Mouse (Mus musculus) cerebellum, adult 18-20 months (tissue): ENCODE data around the gene Dmbx1.
A peak's percentile ranks its signal among the peaks of the same experiment; 100 is the strongest.

Experiments used
- DNase-seq, 2 experiments: peaks; one replicate each; pipeline ENCODE4 v3.0.0; 2021

The Dmbx1 gene

DNA sequence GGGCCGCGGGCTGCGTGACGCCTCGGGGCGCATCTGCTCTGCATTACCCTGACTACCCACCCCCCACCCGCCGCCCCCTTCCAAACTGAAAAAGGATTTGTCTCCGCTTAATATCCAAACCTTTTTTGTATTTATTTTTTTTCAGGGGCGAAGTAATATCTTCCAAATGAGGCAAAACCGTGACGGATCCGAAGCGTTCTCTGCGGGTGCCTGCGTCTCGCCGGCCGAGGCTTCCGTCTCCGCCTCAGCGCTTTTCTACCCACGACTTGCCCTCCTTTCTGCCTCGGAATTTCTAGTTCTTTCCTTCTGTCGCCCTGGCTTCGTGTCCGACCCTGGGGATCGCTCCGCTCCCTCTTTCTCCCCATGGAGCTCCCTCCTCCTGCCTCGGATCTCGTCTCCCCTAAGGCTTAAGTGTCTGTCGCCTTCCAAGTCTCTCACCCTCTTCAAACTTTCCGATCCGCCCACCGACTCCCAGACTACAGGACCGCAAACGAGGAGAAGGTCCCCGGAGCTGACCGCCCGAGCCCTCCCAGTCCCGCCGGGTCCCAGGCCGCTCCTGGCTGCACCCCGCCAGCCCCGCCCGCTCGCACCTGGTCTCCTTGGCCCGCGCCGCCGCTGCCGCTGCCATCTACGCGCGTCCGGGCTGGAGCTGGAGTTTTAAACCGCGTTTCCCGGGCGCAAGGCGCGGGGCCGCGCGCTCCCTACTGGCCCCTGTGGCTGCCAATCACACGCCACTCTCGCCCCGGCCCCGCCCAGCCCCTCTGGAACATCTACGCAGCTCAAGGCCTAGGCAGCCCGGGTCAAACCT is at the start of gene Dmbx1:
Dmbx1 (minus strand) TSS at position 632 of the 808 bp plus-strand sequence.
- DNase-seq = peak; percentile 21 to 32

DNA sequence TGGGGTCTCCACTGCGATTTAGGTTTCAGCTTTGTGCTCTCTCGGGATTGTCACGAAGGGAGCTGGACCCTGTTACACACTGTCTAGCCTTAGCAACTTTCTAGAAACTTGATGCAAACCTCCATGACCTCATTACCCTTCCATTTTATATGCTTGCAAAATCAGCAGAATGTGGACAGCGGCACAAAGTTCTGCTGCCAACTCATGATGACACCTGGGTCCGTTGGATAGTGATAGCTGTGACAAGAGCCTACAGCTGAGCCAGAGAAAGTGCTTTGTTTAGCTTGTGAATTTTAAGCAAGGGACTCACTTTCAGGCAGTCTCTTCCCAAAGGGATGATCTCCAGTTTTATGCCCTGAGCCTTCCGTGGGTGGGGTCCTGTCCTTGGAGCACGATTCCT is 49.7 kb upstream of the Dmbx1 start:
- no peak for DNase-seq

DNA sequence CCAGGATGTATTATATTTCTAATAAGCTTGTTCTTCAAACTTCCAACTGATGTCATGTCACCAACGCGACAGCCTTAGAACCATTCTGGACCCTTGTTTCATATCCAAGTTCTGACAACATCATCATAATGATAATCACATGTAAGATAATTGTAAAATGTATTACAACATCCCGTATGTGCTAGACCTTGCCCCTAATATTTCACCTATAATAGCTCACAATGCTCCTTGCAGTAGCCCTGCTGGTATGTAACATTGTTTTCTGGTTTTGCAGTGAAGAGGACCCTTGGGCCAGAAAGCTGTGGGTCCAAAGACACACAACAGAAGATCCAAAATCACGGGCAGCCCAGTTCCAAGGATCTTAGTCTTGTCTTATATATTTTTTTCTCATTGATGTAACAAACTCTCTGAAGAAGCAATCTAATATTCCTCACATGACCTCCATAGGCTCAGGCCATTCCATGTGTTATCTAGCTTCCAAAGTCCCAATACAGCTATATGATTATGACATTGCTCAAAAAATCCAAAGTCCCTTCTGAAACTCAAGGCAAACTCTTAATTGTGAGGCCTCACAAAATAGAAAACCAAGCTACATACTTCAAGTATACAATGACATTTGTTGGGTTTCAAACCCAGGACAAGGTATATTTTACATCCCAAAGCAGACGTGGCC is 48.3 kb upstream of the Dmbx1 start:
- no peak for DNase-seq

DNA sequence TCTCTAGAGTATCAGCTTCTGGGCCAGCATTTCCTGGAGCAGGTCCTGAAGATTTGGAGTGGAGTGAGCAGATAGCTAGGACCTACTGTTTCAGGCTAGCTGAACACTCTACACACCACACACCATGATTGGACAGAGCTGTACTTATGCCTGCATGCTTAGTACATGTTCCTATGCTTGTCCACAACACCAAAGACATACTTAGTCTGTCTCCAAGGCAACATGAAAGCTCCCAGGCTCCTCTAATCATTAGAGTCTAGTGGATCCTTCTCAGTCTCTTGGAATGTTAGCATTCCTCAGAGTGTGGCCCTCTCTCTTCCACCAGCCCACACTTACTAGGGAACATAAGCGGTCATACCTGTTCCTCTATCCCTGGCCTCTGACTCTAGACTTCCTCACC is 47.7 kb upstream of the Dmbx1 start:
- no peak for DNase-seq

DNA sequence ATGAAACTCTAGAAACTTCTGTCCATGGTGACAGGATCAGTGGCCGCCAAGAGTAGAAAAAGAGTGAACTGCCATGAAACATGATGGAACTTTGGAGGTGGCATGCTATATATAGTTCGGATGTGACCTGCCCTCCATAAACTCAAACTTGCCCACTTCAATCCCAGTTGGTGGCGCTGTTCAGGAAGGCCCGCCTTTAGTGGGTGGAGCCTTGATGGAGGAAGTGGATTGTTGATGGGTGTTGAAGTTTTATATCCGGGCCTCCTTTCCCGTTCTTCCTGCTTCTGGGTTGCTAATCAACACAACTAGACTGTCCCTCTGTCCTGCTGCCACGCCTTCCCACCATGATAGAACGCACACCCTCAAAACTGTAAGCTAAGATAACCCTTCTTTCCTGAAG is 45.2 kb upstream of the Dmbx1 start:
- DNase-seq = no peak

DNA sequence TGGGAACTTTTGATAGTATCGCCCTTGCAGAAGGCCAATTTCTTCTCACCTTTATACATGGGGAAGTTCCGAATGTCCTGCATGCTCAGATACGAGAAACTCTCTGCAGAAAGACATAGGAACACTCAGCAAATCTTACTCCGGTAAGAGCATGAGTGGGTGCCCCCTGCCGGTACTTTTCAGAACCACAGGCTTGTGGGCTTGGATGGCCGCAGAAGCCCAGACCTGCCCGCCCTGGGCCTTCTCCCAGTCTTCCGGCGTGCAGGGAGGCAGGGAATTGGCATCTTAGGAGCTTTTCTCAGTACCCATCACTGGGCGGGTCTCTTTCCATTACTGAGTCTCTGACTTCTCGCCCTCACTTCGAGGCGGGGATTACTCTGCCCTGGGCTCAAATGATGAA is 44.4 kb upstream of the Dmbx1 start:
- peak; percentile 87 to 89 for DNase-seq

DNA sequence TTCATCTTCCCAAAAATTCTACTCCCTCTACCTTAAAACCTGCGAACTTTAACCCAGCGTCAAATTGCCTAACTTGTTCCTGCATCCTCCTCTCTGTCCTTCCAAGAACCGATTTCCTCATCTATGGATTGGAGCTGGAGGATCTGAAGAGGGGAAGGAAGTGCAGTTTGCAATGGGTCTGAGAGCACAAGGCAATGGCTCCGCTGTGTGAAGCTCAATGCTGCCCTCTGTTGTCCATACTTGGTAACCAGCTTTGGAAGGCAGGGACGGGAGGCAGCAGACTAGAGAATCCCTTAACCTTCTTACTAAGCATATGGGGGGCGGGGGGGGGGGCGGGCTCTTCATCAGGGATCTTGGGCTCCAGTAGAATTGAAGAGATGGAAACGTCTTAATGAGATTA is 41.0 kb upstream of the Dmbx1 start:
- DNase-seq = peak; percentile 67 to 76

DNA sequence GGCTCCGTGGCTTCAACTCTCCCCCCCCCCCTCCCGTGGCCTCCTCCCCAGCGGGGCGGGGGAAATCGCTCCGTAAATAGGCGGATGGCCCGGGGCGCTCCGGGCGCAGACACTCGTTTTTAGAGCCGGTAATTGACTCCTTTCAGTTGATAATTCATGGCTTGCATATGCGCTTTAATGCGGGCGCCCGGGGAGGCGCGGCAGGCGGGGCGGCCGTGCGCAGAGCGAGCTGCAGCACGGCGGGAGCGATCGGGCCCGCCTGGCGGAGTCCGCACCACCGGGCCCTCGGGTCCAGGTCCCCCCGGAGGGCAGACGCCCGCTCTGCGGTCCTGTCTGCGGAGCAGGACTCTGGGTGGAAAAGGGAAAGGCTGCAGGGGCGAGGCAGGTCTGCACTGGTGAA is 39.7 kb upstream of the Dmbx1 start:
- DNase-seq = no peak

DNA sequence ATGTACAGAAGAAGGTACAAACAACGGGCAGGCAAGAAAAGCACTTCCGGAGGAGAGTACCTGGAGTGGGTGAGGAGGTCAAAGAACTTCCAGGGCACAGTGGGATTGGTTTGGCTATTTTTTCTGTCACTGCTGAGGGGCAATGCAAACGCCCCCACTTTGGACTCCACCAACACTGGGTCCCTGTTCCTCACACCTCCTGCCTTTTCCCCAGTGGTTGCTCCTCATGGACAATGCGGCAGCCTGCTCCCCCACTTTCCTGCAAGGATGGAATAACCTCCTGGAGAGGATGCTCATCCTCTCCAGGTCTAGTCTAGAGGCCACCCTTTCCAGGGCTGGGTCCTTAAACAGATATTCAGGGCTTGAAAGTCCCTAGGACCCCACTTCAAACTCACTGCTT is 39.2 kb upstream of the Dmbx1 start:
- no peak for DNase-seq

DNA sequence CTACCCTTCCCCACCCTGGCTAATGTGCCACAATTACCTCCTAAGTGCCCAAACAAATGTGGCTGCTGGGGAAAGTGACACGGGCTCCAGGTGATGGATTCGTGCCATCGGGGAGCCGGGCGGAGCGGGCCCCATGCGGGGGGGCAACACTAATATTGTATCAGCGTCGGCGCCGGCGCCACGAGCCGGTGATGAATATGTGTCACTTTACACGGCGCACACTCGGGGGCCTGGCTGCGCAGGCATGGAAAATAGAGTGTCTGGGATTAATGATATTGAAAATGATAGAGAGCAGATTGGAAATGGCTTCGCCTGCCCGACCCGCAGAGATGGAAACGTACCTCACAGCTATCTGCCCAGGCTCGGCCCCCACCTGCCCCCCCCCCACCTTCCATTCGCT is 32.8 kb upstream of the Dmbx1 start:
- no peak for DNase-seq

DNA sequence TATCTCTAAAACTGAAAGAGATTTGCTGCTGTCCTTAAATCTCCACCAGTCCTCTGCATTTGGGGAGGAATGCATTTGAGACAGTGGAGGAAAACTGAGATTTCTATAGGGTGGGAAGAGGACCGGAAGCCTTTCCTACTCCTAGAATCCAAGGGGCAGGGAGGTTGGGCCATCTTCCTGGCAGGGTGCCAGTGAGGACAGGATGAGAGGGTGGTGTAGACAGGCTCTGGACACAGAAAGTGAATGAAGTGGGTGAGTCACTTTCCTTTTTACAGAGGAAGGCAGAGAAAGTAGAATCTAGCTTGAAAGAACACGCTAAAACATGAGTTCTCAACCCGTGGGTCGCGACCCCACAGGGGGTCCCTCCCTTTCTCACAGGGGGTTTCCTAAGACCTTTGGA is 24.7 kb upstream of the Dmbx1 start:
- no peak for DNase-seq

DNA sequence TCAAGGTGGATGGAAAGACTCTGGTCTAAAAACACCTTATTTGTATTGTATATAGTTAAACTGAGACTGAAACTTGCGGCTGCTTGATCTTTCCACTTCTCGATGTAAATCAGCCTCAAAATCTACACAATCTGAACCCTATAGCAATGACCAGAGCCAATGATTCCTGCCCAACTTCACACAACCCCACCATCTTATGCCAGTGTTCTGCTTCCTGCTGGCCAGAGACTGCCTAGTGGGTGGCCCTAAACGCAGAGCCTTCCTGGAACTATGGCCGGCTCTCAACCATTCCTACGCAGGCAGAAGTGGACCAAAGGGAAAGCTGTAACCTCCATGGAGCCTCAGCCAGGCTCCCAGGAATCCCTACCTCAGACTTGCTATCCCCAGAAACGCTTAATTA is 24.0 kb upstream of the Dmbx1 start:
- no peak for DNase-seq

DNA sequence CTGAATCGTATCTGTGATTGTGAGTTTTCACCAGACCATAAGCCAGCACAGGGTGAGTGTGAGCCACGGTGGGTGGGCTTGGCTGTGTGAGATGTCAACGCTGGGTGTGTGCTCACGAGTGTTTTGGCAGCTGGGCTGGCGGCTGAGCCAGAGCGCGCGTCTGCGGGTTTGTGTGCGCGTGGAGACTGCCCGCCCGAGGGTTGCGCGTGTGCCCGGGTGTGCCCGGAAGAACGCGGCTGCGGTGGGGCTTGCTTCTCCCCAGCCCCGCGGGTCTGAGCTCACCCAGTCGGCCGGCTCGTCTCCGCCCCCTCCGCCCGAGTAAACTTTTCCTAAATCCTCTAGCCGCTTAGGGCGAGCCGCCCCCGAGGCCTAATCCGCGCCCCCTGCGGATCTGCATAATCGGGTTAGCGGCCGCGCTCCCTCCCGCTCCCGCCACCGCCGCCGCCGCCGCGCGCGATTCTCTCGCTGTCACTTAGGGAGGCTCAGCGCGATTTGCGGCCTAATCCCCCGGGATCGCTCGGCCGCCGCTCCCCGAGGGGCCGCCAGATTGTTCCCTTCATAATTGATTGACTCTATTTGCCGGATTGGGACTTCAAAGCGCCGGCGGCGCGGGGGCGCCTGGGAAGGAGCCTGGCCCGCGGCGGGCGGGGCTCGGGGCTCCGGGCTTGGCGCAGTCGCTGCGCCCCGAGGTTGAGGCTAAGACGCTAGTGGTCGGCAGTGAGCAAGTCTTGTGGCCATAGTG is 23.1 kb upstream of the Dmbx1 start:
- DNase-seq = peak; percentile 8 to 38

DNA sequence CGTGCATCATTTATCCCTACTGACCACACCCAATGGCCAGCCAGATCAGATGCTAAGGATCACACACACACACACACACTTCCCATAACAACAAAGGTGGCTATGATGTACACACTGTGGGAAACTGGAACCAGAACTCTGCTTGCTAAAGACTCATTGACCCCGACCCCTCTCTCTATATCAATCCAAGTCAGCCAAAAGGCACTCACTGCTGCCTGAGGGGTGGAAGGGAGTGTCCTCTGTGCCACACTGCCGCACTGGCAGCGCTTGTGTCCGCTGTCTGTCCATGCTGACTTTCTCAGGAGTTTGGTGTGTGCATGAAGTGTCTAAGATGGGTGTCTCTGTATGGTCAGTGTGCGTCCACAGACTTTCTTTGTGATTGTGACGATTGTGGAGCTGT is 22.3 kb upstream of the Dmbx1 start:
- DNase-seq = no peak

DNA sequence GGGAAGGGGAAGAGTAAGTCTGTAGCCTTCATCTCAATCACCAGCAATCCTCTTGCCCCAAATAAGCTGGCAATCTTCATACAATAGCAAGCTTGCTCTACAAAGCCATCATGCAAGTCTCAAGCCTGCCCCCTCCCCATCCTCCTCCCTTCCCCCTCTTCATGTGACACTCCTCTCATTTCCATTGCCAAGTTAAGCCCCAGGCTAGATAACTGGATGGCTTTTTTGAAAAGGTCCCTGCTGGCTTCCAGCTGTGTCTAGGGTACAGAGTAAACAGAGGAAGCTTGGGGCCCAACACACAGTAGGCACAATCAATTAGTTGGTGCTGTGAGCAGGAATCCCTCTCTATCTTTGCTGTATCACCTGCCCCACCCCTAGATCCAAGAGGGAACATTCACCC is 19.8 kb upstream of the Dmbx1 start:
- DNase-seq = no peak

DNA sequence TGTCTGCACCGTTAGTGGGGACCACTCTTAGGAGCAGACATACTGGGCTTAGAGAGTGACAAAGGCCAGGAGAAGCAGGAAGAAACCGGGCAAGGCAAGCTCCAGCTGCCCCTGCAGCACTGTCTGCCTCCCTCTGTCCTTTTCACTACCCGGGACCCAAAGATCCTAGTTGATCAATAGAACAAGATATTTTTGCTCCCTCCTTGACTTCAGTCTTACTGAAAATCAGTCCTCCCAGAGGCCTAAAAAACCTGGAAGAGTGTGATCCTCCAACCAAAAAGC is 15.7 kb upstream of the Dmbx1 start:
- no peak for DNase-seq

DNA sequence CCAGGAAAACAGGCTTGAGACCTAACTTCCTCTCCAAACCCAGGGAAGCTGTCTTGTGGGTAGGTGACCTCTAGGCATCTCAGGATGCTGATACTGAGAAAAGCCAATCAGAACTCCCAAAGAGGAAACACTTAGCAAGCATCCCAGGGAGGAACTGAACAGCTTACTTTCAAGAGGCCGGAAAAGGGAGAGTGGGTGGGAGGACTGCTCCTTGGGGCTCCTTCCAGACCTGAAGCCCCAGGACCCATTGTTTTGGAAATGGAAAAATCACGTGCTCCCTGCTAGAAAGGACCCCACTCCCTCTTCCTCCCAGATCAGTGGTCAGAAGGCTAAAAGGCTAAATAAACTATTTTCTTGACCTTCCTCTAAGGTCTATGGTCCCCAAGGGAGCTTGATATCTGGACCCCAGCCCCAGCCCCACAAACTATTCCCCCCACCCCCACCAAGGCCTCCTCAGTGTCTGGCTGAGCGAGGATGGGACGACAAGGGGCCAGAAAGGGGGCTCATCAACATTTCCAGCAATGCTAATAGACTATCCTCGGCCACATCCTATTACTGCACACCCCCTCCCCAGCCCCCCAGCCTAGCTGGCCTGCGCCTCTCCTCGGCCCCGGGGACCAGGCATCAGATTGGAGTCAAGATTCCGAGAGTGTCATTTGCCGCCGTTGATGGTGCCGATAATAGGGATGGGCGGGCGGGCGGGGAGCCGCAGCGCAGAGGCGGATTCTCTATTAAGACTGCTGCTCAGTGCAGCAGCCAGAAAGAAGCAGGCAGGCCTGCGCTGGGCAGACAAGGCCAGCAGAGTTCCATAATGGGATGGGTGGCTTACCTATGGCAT is 15.1 kb upstream of the Dmbx1 start:
- DNase-seq = no peak

DNA sequence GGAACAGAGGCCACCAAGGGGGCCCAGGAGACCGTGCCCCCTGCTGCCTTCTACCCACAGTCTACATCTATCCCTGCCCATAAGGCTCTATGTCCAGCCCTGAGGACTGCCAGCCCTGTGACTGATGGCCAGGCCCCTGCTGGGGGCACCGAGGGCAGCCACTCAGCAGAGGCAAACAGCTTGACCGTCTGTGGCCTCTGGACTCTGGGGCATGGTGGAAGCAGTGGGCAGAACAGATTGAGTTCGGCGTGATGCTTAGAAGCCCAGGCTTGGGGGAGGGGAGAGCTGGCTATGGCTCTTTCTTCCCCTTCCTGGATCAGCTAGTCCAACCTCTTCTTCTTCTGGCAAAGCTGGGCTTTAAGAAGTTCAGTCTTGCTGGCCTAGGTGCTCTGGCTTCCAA is 13.8 kb upstream of the Dmbx1 start:
- DNase-seq = no peak

DNA sequence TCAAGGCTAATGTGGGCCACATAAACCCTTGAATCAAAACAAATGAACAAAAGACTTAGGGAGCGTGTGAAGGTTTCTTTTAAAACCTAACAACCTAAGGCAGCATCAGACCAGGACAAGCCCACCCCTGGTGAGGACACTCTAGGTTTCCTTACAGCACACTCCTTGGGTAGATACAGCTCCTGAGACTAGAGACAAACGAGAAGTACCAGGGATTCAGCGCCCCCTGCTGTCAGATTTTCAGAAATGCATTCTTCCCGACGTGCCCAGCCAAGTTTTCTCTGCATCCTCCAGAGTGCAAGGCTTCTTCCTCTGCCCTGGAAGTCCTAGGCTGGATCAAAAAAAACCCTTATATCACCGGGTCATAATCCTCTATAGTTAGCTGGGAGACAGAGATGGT is 13.0 kb upstream of the Dmbx1 start:
- DNase-seq = peak; percentile 33 to 51

DNA sequence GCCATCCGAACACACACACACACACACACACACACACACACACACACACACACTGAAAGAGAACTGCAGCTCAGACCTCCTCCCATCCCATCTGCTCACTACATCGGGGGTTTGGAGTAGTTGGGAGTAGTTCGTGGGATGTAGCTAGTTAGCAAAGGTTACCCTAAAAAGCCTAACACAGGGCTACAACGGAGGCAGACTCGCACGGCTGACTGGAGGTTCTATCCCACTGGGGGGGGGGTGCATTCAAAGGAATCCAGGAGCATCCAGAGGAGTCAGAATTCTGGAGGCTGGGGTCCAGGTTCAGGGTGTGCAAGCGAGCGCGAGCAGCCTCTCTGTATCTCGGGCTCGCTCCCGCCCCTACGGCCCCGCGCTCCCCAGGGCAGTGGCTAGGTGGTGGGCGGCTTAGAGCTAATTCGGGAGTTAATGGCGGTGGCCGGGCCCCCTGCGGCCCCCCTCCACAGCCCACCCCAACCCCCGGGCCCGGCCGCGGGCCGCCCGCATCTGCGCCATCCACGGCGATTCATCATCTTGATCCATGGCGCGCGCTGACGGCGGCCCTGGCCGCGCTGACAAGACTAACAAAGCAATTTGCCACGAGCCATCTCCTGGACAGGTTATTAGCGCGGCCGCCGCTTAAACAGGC is 4.1 kb upstream of the Dmbx1 start:
- no peak for DNase-seq

DNA sequence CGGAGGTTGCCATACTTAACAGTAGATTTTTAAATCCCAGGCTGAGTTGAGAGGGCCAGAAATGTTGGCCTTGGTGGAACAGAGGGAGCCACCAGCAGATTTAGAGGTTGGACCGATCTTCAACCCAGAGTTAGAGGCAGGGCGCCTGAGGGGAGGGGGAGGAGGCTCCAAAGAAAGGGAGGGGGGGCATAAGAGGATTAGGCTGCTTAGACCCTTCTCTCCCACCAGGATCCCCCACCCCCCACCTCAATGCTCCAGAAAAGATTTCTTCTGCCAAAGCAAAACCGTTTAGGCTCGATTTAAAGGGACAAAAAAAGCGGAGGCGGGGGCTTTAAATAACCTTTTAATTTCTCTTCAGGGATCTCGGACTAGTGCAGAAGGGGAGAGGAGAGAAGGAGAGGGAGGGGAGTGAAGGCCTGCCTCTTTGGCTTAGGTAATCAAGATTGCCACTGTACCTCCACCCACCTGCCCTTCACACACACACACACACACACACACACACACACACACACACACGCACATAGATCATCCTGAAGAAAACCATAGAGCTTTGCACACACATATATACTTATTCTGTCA is 1.6 kb upstream of the Dmbx1 start:
- no peak for DNase-seq

DNA sequence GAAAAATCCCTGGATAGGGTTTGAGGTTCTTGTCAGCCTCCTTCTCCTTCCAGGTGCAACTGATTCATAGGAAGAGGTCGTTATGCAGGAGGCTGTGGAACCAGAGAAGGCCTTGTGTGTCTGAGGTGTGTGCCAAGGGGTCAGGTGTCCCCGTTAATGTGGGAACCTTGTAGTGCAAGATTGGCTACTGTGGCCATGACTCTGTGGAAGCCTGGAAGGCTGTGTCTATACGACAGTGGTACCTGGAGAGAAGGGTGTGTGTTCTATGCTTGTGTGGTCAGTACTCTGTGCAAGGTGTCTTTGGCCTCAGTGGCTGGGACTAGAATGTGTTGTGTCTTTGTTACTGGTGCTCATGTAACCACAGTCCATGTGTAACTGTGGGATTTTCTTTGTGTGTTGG is 955 bp upstream of the Dmbx1 start:
- DNase-seq = no peak
